Mouse (Mus musculus): ENCODE results near the gene Olfr930.

Olfr930 gene

GRCm38 (mm10) chr9:38929509-38929908 is at the start of gene Olfr930:
Gene Olfr930, plus strand, starts transcription at chr9:38929809.
- in situ Hi-C loops (cut with MboI): no loop called here

GRCm38 (mm10) chr9:38953401-38954123 is 24.0 kb downstream of the Olfr930 start:
- in situ Hi-C loops (cut with MboI): no loop called here

GRCm38 (mm10) chr9:38954124-38954416 is 24.5 kb downstream of the Olfr930 start:
- in situ Hi-C loops (cut with MboI): no loop called here

- in situ Hi-C loops (cut with MboI): no loop called here
These were observed 42.4 kb downstream of the Olfr930 start, which contains the start of gene Olfr933 for GRCm38 (mm10) chr9:38972013-38972412. Gene Olfr933, plus strand, starts transcription at chr9:38972313.

Measured in mature B cell (primary cell).